Mouse (Mus musculus) MEL (cell line): ENCODE data around the gene Arsg.

Source experiments
- CHD2 ChIP-seq: IDR thresholded peaks from 2 replicates; pipeline ENCODE4 v1.6.1; 2011; ENCODE audit warnings: low read length, improper control_type of control experiment
- E2F4 ChIP-seq: IDR thresholded peaks from 2 replicates; pipeline ENCODE4 v1.6.1; 2011; ENCODE audit warnings: low read depth, low read length, improper control_type of control experiment, borderline replicate concordance
- EP300 ChIP-seq, 2 experiments: IDR thresholded peaks; 2 replicates each; pipeline ENCODE4 v1.6.1; 2011; ENCODE audit warnings: improper control_type of control experiment in 2 of 2, low read length in 2 of 2, low read depth in 1 of 2, mild to moderate bottlenecking in 1 of 2
- GATA1 ChIP-seq: IDR thresholded peaks from 2 replicates; pipeline ENCODE4 v1.6.1; 2011; ENCODE audit warnings: low read depth, low read length, improper control_type of control experiment
- MXI1 ChIP-seq: IDR thresholded peaks from 2 replicates; pipeline ENCODE4 v1.6.1; 2011; ENCODE audit warnings: mild to moderate bottlenecking, low read depth, low read length, improper control_type of control experiment
- SIN3A ChIP-seq: IDR thresholded peaks from 2 replicates; pipeline ENCODE4 v1.6.1; 2012; ENCODE audit warnings: low read length, improper control_type of control experiment, inconsistent platforms
- UBTF ChIP-seq: IDR thresholded peaks from 2 replicates; pipeline ENCODE4 v1.6.1; 2012; ENCODE audit warnings: low read depth, mild to moderate bottlenecking, inconsistent platforms, low read length, improper control_type of control experiment, moderate library complexity, borderline replicate concordance; ENCODE audit not compliant: insufficient read depth

DNA sequence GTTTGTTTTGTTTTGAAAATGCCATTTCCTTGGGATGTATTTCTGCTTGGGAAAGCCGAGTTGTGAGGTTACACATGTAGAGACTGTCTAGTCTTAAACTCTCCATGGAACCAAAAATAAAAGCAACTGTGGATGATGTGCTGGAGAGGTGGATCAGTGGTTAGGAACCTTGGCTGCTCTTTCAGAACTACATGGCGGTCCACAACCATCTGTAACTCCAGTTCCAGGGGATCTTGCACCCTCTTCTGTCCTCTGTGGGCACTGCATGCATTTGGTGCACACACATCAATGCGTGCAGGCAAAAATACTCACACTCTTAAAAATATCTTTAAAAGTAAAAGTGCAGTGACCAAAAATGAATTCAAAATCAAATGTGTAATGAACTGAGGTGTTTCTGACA lies 32.1 kb upstream of the Arsg start:
- TF ChIP-seq UBTF (no peak), E2F4 (no peak), EP300 (IDR thresholded peaks at IDR 0.05; ENCODE audit: low read depth in 1 of 2, low read length in 2 of 2) (no peak; a peak in 1 of 4 replicates), SIN3A (peak; percentile 72), GATA1 (no peak), MXI1 (no peak), CHD2 (no peak)
